Mouse (Mus musculus) forebrain, embryonic 11.5 days (tissue): ENCODE measurements around the gene Slfn14. TPM values are rescaled to one million over a fixed set of nuclear protein-coding genes. Genes with fewer than 3 reads are reported as not detected.
"Not testable (repeated sequence)": the region's sequence is repeated elsewhere in the genome, so short reads cannot be mapped to it uniquely, and the experiment has no call there.

Experiments
- ATAC-seq: fragments of 200-750 bp; cut with Nextera tagmentation; replicated peaks from 2 replicates; pipeline ENCODE4 v1.8.0; 2017; ENCODE audit warnings: moderate TSS enrichment; ENCODE audit not compliant: low FRiP score
- DNase-seq: peaks from one replicate; pipeline ENCODE4 v3.0.0-alpha.2; 2017; ENCODE audit warnings: low spot score
- H3K27ac ChIP-seq: fragments of 300-500 bp; sonication (generic); 2 replicates; pipeline ENCODE4 v1.5.1; 2014; ENCODE audit warnings: low read depth, low read length
- H3K27me3 ChIP-seq: fragments of 300-500 bp; sonication (generic); 2 replicates; pipeline ENCODE4 v1.6.1; 2014; ENCODE audit warnings: mild to moderate bottlenecking, low read length, mixed read lengths; ENCODE audit not compliant: control insufficient read depth, insufficient read depth
- H3K36me3 ChIP-seq: fragments of 300-500 bp; sonication (generic); 2 replicates; pipeline ENCODE4 v1.6.1; 2014; ENCODE audit warnings: mild to moderate bottlenecking, low read length, moderate library complexity, mixed read lengths; ENCODE audit not compliant: control insufficient read depth, insufficient read depth
- H3K4me1 ChIP-seq: fragments of 300-500 bp; sonication (generic); replicated peaks from 2 replicates; pipeline ENCODE4 v1.6.1; 2014; ENCODE audit warnings: low read length, mixed read lengths; ENCODE audit not compliant: control insufficient read depth, insufficient read depth
- H3K4me2 ChIP-seq: fragments of 300-500 bp; sonication (generic); 2 replicates; pipeline ENCODE4 v1.6.1; 2014; ENCODE audit warnings: low read depth, mild to moderate bottlenecking, low read length, moderate library complexity, mixed read lengths; ENCODE audit not compliant: severe bottlenecking
- H3K4me3 ChIP-seq: fragments of 300-500 bp; sonication (generic); 2 replicates; pipeline ENCODE4 v1.5.1; 2014; ENCODE audit warnings: low read depth, low read length
- H3K9ac ChIP-seq: fragments of 300-500 bp; sonication (generic); 2 replicates; pipeline ENCODE4 v1.6.1; 2014; ENCODE audit warnings: low read length
- H3K9me3 ChIP-seq: fragments of 300-500 bp; sonication (generic); 2 replicates; pipeline ENCODE4 v1.6.1; 2016; ENCODE audit warnings: low read length, mixed read lengths; ENCODE audit not compliant: control insufficient read depth
- WGBS: fragments of 180-500 bp; shearing (Covaris S2); extraction: QIAGEN DNeasy Blood & Tissue Kit; methylation state at CpG from one replicate; pipeline ENCODE4 v1.1.7; 2014; 5-methylcytosine and 5-hydroxymethylcytosine counted together
- polyA plus RNA-seq: library from polyadenylated mRNA; unstranded; fragments of >200 nt; fragmentation: Nextera tagmentation; extraction: Ambion mirVana; gene quantifications from 2 replicates; pipeline ENCODE4 v1.2.1, GENCODE M21; 2014

Gene Slfn14
- 0.67 and 0.91 TPM in 2 replicates for polyA plus RNA-seq

GRCm38 (mm10) chr11:83286566-83286965 is at the start of gene Slfn14:
TSS of gene Slfn14 (minus strand) at chr11:83286726.
- DNase-seq = no peak
- no peaks in the 10 kb centered on the region for H3K36me3 ChIP-seq
- ATAC-seq = no peak

GRCm38 (mm10) chr11:83335826-83336225 is 49.3 kb upstream of the Slfn14 start:
- DNase-seq (no peak), ATAC-seq (no peak)
- H3K4me2 ChIP-seq = no peak overlapping the region
- H3K9ac ChIP-seq = no peak overlapping the region
- no peak overlapping the region for H3K27ac ChIP-seq
- H3K9me3 ChIP-seq = no peaks in the 10 kb centered on the region
- H3K4me3 ChIP-seq = no peak overlapping the region
- 92% methylated on average over 7 of the region's 7 CpGs for WGBS
- H3K36me3 ChIP-seq = peaks cover 5% of the 10 kb centered on the region; the same call in 1 of the 2 replicates
- H3K4me1 ChIP-seq = no peaks in the 10 kb centered on the region
- H3K27me3 ChIP-seq = no peaks in the 10 kb centered on the region

More at GRCm38 (mm10) chr11:83286566-83286965, at the start of gene Slfn14:
- H3K4me1 ChIP-seq = no peaks in the 10 kb centered on the region
- WGBS = 76% methylated on average over 1 of the region's 1 CpGs
- no peak within 1 kb of the TSS for H3K27ac ChIP-seq
- H3K4me2 ChIP-seq = no peak within 1 kb of the TSS
- no peak within 1 kb of the TSS for H3K4me3 ChIP-seq
- H3K27me3 ChIP-seq = no peaks in the 10 kb centered on the region; the same call in 1 of the 2 replicates
- no peaks in the 10 kb centered on the region for H3K9me3 ChIP-seq
- H3K9ac ChIP-seq = no peak within 1 kb of the TSS

- Histone ChIP-seq H3K4me1 (no peaks in the 10 kb centered on the region), H3K27me3 (no peaks in the 10 kb centered on the region), H3K9ac (no peak overlapping the region), H3K4me2 (no peak overlapping the region), H3K27ac (no peak overlapping the region), H3K4me3 (no peak overlapping the region), H3K9me3 (no peaks in the 10 kb centered on the region), H3K36me3 (no peaks in the 10 kb centered on the region; the same call in 1 of the 2 replicates)
- WGBS = 66% methylated on average over 3 of the region's 3 CpGs
- ATAC-seq = no peak
- DNase-seq = peak; percentile 66
Measured at GRCm38 (mm10) chr11:83327427-83327826, 40.9 kb upstream of the Slfn14 start.

- not testable (repeated sequence) for H3K9me3 ChIP-seq, H3K4me2 ChIP-seq, ATAC-seq, H3K36me3 ChIP-seq, DNase-seq, H3K27me3 ChIP-seq, H3K4me3 ChIP-seq, H3K27ac ChIP-seq, H3K9ac ChIP-seq, H3K4me1 ChIP-seq
- WGBS = 82% methylated on average over 3 of the region's 3 CpGs
Measured at GRCm38 (mm10) chr11:83326692-83327091, 40.2 kb upstream of the Slfn14 start.

- DNase-seq (no peak), ATAC-seq (no peak)
- Histone ChIP-seq H3K4me1 (no peaks in the 10 kb centered on the region), H3K9ac (no peak overlapping the region), H3K27ac (no peak overlapping the region), H3K4me3 (no peak overlapping the region), H3K27me3 (no peaks in the 10 kb centered on the region), H3K36me3 (peaks cover 5% of the 10 kb centered on the region; the same call in 1 of the 2 replicates), H3K4me2 (no peak overlapping the region), H3K9me3 (no peaks in the 10 kb centered on the region)
- WGBS = 91% methylated on average over 4 of the region's 4 CpGs
Measured at GRCm38 (mm10) chr11:83319048-83319447, 32.5 kb upstream of the Slfn14 start.

- Histone ChIP-seq H3K27me3 (no peaks in the 10 kb centered on the region), H3K4me3 (no peak overlapping the region), H3K9me3 (no peaks in the 10 kb centered on the region), H3K9ac (no peak overlapping the region), H3K4me1 (no peaks in the 10 kb centered on the region), H3K36me3 (no peaks in the 10 kb centered on the region), H3K27ac (no peak overlapping the region), H3K4me2 (no peak overlapping the region)
- ATAC-seq = no peak
- WGBS = 78% methylated on average over 5 of the region's 5 CpGs
- no peak for DNase-seq
Measured at GRCm38 (mm10) chr11:83312471-83312870, 25.9 kb upstream of the Slfn14 start.

- 80% methylated on average over 4 of the region's 4 CpGs for WGBS
- no peak overlapping the region for H3K27ac ChIP-seq
- H3K27me3 ChIP-seq = no peaks in the 10 kb centered on the region
- H3K36me3 ChIP-seq = no peaks in the 10 kb centered on the region
- no peaks in the 10 kb centered on the region for H3K9me3 ChIP-seq
- H3K4me2 ChIP-seq = no peak overlapping the region
- DNase-seq (no peak), ATAC-seq (no peak)
- H3K9ac ChIP-seq = no peak overlapping the region
- H3K4me1 ChIP-seq = peaks cover 3% of the 10 kb centered on the region; the same call in 1 of the 2 replicates
- no peak overlapping the region for H3K4me3 ChIP-seq
Measured at GRCm38 (mm10) chr11:83306700-83307253, 20.3 kb upstream of the Slfn14 start.

- DNase-seq (no peak), ATAC-seq (no peak)
- Histone ChIP-seq H3K9me3 (no peaks in the 10 kb centered on the region), H3K4me3 (no peak overlapping the region), H3K4me2 (0 out of 2 replicates have a peak overlapping the region, but pooled peaks have one; percentile 15), H3K36me3 (no peaks in the 10 kb centered on the region), H3K4me1 (peaks cover 3% of the 10 kb centered on the region; the same call in 1 of the 2 replicates), H3K27ac (no peak overlapping the region), H3K27me3 (no peaks in the 10 kb centered on the region), H3K9ac (no peak overlapping the region)
- WGBS = 97% methylated on average over 2 of the region's 2 CpGs
Measured at GRCm38 (mm10) chr11:83304485-83304884, 18.0 kb upstream of the Slfn14 start.

- Histone ChIP-seq H3K9me3 (no peaks in the 10 kb centered on the region), H3K4me1 (peaks cover 3% of the 10 kb centered on the region; the same call in 1 of the 2 replicates), H3K9ac (0 out of 2 replicates have a peak overlapping the region, but pooled peaks have one; percentile 33), H3K4me3 (peak overlapping the region; percentile 95; the same call in 1 of the 2 replicates), H3K27ac (no peak overlapping the region), H3K36me3 (no peaks in the 10 kb centered on the region), H3K27me3 (no peaks in the 10 kb centered on the region), H3K4me2 (peak overlapping the region; percentile 77; the same call in 1 of the 2 replicates)
- no peak for ATAC-seq
- no peak for DNase-seq
- 73% methylated on average over 5 of the region's 5 CpGs for WGBS
Measured at GRCm38 (mm10) chr11:83303751-83304150, 17.2 kb upstream of the Slfn14 start.
